Mouse (Mus musculus) embryo, embryonic 10.5 days (tissue): ENCODE measurements at regions not wholly inside any gene's neighbourhood (a gene's known extent, or its start where the extent isn't known, plus 50 kb on each side); places are given as distances from the start of the nearest gene placed in this dataset.
A peak's percentile ranks its signal among the peaks of the same experiment; 100 is the strongest.

Experiments
- DNase-seq: peaks from one replicate; pipeline ENCODE4 v3.0.0-alpha.2; 2015; ENCODE audit warnings: low spot score

DNA sequence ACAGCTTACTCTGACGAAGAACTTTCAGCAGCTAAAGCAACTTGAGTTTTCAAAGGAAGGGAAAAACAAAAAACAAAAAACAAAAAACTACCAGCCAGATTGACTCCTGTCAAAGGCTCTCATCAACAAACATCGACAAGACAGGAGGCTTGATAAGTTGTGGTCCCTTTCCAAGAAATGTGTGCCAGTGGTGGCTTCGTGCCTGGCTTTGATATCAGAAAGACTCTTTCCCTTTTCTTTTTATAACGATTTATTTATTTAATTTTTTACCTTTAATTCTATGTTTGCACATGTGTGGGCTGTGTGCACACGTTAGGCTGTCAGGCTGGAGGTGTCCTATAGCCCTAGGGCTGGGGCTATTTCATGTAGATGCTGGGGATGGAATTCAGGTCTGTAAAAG is 60.4 kb downstream of the Dact1 start:
- DNase-seq = no peak

DNA sequence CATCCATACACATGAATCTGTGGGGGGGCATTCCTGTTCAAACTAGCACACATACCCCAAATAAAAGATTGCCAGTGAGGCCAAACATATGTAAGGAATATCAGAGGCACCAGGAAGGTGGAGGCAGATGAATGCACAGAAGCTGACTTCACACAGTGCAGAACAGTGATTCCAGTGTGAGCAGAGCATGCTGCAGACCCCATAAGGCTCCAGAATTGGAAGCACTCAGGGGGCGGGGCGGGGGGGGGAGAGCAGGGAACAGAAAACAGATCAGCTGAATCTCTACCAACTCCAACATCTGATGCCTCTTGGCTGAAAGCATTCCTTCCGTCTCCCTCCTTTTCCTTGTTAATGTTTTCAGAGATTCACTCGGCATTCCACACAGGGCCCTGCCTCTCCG is 62.3 kb downstream of the Dact1 start:
- DNase-seq = no peak

DNA sequence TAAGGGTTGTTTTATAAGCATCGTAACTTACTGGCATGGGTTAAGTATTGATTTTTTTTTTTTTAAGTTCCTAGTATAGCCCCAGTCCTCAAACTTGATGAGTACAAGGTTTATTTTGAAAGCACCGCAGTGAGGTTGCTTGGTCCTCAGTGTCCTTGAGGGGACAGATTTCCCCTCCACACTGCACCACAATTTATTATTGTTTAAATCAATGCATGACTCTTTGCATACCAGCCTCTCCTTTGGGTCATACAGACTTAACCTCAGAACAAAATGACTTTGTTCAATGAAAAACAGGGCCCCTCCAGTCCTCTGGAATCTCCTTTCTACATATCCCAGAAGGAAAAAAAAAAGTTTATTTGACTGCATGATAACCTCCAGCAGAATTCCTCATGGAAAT is 63.9 kb downstream of the Dact1 start:
- peak; percentile 50 for DNase-seq

DNA sequence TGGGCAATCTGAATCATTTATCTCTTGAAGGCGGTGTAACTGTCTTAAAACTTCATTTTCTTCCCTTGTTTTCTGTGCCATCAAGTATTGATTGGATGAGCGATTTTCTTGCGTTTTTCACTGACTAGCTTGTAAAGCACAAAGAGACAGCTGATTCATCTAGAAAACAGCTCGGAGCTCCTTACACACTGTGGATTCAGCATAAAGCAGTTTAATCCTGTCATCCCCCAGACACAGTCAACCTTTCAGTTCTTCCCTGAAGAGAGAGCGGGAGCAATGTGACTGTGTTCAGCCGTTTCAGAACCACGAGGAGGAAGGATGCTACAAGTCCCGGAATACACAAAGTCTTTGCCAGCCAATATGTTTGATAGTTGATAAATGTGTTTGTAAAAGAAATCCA is 66.8 kb downstream of the Dact1 start:
- DNase-seq = no peak

DNA sequence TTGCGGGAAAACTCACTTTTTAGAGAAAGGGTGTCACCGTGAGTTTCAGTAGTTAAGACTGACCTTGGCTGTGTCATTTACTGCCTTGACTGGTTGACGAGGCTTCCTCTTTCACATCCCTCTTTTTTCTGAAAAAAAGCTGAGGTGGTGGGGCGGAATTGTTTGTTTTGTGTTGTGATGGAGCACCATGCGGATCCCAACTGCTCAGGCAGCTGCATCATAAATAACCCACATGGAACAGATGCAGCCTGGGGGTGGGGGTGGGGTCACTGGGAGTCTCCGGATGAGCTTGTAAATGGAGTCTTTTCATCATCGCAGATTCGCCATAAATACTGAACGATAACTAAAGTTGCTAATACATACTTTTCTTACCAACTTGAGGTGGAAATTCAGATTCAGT is 67.3 kb downstream of the Dact1 start:
- peak; percentile 68 for DNase-seq

DNA sequence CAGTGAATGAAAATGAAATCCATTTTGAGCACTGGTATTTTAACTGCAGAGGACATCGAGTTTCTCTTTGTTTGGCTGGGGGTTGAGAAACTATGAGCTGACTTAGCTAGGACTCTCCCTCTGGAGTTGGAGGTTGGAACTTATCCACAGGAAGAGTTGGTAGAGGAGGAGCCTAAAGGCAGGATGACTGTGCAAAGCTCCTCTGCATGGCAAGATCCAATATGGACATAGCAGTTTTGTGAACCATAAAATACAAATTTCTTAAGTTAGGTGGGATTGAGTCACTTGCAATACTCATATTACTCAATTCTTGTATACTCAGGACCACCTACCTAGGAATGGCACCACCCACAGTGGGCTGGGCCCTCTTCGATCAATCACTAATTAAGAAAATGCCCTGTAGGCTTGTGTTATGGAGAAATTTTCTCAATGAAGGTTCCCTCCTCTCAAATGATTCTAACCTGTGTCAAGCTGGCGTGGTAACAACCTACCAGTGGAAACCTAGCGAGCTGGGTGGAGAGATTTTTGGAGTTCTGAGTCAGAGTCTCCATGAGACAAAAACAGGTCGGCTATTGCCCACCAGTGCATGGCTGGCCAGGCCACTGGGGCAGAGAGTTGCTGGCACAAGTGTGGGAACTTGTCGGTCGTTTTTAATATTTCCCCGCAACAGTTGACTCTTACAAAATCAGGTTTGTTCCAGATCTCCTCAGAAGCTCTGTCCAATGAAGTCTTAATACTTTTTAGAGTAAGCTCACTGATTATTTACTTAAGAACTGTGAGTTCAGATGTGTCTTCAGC is 70.1 kb downstream of the Dact1 start:
- DNase-seq = no peak

DNA sequence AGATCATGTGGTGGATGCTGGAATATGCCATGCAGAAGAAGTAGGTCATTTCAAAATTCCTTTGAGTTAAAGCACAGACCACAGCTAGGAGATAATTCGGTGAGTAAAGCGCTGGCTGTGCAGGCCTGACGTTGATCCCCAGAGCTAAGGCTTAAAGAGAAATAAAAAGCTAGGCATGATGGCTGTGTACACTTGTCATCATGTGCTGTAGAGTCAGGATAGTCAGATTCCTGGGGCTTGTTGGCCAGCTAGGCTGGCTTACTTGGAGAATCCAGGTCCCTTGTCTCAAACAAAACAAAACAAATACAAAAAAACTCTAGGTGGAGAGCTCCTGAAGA is 70.7 kb downstream of the Dact1 start:
- no peak for DNase-seq

DNA sequence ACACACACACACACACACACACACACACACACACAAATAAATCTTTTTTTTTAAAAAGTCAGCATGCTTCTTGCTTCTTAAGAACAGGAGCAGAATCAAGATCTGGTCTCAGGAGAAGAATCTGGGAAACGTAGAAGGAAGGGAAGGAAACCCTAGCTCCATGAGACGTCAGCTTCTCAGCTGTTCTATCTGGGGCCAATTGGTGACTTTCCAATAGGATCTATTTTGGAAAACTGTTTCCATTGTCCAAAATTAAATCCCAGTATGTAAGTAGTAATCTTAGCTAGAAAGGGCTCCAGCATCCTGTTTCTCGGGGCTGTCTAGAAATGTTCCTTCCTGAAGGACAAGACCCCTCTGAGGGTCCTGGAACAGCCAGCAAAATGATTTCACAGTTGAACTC is 76.6 kb downstream of the Dact1 start:
- DNase-seq = no peak

DNA sequence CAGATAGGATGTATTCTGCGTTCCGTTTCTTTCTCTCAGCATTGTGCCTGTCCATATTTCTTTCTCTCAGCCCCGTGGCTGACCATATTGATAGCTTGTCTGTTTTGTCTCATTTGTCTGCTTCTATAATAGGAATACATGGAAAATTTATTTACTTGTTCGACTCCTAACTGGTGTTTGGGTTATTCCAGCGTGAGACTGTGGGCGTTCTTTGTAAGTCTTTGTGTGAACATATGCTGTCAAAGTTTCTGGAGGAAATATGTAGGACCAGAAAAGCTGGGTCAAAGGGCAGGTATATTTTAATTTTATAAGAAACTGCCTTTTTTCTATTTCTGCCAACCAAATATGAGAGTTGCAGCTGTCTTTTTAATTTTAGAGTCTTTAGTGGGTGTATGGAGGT is 81.8 kb downstream of the Dact1 start:
- DNase-seq = no peak

DNA sequence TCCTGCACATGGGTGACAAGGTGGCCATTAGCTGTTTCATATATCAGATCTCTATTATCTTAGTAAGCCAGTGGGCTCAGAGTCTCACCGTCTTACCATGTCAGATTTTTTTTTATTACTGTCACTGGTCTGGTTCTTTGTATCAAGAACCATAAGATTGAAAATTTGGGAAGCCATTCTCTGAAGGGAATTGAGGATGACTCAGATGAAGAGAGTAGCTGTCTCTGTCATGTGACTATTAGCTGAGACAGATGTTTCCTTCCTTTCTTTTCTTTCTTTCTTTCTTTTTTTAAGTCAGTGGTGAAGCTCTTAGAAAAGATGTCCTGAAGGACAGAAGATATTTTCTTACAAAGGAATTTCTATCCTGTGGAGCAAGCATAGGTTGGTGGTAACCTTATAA is 84.1 kb downstream of the Dact1 start:
- DNase-seq = no peak

DNA sequence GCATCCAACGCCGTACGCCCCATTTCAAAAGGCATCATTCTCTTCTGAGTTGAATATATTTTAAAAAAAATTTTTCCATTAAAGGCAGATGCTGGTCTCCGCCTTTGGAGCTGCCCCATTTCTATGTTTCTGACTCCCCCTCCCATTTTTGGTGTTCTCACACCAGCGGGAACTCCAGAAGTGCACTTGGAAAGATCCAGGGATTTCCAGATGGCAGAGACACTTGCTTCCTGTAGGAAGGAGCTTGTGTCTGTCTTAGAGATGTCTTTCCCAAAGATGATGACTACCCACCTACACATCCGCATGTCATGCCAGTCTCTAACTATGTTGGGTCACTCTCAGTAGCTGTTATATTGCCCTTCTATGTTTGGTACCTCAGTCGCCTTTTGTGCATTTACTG is 87.8 kb downstream of the Dact1 start:
- no peak for DNase-seq

DNA sequence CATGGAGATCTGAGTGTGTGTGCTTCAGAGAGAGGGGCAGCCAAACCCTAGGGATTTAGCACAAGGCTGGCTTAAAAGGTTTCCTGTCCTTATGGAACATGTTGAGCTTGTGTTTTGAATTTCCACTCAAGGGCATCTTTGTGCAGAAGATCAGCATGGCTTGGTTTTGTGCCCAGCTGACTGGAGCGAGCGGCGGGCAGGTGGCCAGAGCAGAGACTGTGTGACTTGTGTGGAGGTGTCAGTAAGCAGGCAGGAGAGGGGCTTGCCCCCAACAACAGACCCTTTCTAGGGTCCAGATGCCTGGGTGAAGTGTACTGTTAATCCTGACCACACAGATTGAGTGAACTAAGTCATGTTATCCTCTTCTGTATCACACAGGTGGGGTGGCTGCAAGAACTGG is 89.0 kb downstream of the Dact1 start:
- no peak for DNase-seq

DNA sequence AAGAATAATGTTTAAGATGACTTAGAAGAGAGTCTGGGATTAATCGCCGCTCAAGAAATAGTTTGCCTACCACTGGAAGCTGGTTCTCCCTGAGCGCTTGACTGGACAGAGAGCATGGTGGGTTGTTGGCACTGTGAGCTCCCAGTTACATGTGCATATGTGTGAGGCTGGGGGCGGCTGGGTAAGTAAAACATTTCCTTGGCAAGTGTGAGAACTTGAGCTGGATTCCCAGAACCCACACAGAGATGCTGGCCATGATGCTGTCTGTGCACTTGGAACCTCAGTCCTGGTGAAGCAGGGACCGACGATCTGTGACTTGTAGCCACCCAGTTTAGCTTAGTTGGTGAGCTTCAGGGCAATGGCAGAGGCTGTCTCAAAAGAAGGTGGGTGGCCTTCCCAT is 90.5 kb downstream of the Dact1 start:
- no peak for DNase-seq

DNA sequence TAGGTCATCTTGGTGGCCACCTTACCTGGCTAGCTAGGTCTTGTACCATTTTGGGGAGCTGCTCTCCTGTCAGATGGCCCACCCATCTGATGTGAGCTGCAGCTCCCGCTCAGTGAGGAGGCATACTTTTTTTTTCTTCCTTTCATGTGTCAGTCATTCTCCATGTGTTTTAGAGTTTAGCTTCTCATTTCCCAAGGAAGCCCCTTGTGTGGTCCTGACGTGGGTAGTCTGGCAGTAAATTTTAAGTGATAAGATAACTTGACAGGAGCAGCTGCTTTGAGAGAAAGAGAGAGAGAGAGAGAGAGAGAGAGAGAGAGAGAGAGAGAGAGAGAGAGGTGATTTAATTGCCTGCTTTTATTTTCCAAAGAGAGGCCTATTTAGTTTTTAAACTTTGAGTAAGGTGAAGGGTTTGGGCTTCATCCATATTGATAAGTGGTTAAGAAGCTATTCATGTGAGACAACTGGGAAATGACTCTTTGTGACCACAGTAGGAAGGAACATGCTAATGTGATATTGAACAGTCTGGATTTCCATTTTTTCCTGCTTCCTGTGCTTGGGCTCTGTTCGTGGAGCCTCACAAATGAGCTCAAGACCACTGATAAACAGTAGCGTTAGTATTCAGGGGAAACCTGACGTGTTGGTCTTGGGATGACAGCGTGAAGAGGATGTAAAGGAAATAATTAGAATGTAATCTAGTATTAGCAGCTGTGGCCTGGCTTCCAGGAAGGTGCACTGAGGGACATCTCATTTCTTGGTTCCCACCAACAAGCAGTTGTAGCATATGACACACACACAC is 92.1 kb downstream of the Dact1 start:
- peak; percentile 48 for DNase-seq

DNA sequence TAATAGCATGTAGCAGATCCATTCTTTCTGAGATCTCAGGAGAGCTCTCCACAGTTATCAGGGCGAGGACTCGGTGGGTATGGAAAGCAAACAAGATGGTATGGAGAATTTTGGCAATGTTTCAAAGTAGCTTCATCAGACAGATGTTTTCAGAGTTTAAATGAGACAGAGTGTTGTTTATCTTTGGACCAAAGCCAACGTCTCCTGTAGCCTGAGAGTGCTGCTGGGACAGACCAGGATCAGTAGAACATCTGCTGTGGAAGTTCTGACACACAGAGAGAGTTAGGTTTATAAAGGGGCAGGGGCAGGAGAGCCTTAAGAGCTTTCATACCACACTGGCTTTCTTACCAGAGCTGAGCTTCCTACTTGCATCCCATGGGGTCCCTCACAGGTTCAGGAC is 97.6 kb downstream of the Dact1 start:
- no peak for DNase-seq

DNA sequence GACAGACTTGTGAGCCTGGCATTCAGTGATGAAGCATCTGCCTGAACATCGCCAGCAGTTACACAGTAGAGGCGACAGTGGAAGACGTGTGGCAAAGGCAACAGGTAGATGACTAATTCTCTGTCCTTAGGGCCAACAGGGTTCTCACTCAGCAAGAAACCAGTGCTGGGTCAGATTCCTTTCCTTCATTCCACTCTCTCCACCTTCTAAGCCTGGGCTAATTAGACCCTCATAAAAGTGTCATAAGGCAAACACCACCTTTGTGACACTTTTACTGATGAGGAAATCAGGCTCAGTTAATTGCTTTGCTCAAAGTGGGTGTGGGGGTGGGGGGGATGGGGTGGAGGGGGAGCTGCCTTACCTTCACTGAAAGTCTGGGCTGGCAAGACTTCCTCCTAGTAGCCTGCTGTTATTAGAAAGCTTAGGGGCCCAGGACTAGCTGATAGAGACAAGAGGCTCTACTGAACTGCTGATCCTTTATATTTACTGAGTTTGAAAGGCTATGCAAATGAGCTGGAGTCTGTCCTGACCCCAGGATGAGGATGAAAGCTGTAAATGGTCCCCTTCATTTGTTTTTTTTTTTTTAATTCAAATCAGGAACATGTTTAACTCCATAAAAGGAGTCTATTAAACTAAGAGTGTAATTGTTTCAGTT is 98.8 kb downstream of the Dact1 start:
- DNase-seq = no peak

DNA sequence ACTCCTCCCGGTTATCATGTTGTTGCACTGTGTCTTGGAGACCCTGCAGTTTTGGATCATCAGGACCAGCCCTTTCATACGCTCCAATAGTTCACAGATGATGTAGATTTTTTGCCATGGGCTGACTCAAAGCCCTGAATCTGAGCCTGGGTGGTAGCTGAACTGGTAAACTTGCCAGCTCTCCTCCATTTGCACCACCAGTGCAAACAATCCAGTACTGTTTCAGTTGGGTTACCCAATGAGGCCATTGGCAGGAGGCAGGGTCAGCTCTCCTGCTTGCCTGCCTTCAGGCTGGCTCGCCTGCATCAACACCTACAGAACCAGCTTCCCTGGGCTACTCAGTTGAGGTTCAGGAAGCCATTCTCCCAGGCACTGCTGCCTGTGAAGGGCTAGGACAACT is 102.6 kb downstream of the Dact1 start:
- no peak for DNase-seq

DNA sequence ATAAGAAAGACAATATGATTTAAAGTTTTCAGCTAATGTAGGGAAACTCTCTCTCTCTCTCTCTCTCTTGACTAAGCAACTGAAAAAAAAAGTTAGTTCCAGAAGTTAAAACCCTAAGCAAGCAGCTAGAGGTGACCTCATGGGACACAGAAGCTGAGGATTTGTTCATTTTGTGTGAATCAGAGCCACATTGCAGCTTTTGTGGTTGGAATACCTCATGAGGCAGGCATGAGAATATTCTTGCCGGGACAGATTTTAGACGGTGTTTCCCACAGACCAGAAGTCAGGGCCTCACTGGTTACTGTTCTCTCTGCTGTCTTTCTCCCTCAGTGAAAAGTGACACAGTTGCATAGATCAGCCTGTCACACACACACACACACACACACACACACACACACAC is 107.3 kb downstream of the Dact1 start:
- no peak for DNase-seq

DNA sequence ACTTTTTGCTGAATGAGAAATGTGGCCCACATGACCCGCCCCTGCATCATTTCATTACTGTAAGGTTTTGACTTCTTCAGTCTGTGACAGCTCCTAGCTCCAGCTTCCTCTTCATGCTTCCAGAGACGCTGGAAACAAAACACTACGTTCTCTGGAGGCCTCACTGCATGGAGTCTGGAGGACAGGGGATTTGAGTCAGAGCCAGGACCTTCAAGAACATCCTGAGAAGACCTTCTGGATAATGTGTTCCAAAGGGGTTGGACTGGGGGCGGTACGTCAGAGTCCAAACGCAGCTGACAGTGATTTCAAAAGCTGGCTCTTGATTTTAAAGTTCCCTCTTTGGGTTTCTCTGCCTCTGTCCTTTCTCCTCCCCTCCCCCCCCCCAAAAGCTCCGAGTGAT is 108.5 kb downstream of the Dact1 start:
- no peak for DNase-seq

DNA sequence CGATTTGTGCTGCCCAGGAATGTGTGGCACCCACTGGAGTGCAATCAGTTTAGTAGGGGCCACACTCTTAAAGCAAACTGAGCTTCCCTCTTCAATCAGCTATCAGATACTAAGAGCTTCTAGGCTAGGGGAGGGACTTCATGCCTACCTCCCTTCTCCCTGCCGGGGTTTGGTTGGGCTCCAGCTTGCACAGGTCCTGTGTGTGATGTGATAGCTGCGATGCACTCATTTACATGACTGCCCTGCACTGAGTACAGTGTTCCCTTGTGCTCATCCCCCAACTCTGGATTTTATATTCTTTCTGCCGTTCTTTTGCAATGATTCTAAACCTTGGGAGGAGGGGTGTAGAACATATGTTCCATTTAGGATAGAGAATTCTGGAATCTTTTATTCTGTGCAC is 109.5 kb downstream of the Dact1 start:
- DNase-seq = no peak

DNA sequence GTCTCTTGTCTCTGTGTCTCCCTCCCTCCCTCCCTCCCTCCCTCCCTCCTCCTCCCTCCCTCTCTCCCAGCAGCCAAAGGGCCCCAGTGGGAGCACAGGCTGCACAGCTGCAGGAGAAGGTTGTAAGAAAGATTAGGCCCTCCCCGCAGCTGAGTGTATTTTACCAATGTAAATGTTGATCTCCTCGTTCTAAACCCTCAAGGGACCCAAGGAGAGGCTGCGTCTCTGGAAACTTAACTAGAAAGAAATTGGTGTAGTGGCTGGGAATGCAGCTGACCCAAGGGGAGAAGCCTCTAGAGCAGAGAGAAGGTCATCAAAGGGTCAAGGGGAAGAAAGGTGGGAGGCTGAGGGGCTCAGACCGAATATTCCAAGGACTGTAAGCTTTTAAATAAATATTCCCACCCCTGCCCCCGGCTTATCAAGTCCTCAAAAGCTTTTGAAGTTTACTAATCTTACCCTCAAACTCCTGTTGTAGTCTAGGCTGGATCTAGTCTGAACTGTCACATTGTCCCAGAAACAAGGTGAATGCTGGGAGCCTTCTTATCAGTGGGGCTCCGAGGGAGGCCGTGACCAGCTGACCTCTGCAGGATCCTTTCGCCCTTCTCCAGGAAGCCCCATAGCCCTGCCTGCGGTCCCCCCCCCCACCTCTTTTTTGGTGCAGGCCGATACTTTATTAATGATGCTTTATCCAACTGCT is 116.5 kb downstream of the Dact1 start:
- no peak for DNase-seq

DNA sequence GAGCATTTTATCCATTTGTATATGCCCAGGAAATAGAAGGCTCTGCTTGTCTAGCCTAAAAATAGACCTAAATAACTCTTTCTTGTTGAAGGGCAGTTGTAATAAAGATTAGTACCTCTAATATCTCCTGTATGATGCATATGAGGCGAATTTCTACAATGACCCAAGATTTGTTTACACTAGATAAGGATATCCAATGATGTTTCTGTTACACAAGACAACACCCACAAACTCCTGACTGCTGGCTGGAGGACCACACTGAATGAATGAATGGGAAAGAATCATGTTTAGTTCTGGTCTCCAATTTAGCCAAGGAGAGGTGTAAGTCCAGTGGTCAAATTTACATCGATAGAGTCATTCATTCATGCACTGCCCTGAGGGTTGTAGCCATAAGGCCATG is 118.3 kb downstream of the Dact1 start:
- DNase-seq = no peak
